Mouse (Mus musculus): ENCODE data around the gene Olfr148.

Olfr148 gene

GRCm38 (mm10) chr9:39610355-39610754, at the start of gene Olfr148:
TSS of gene Olfr148 (plus strand) at chr9:39610655.
- DNase-seq, result no peak

- no peak for DNase-seq
Measured at GRCm38 (mm10) chr9:39575469-39575868, 35.0 kb upstream of the Olfr148 start, which contains the start of gene Olfr959. TSS of gene Olfr959 (minus strand) at chr9:39575569.

DNA sequence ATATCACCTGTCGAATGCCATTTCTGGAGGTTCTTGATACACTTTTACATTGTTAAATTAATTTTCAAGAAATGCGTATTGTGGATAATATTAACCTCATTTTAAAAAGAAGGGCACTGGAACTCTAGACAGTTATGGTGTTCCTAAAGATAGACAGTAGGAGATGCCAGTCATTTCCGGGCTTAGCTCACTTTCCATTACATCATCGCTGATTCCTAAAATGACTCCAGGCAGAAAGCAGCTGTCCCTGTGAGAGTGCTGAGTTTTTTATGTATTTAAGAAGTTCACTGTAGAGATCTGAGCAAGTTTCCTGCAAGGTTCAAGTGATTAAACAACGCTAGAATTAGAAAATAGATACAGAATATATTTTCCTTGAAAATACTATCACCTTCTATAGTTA, 33.4 kb upstream of the Olfr148 start:
- DNase-seq, result no peak

- DNase-seq, result no peak
Measured at GRCm38 (mm10) chr9:39602536-39603332, 7.7 kb upstream of the Olfr148 start.

DNA sequence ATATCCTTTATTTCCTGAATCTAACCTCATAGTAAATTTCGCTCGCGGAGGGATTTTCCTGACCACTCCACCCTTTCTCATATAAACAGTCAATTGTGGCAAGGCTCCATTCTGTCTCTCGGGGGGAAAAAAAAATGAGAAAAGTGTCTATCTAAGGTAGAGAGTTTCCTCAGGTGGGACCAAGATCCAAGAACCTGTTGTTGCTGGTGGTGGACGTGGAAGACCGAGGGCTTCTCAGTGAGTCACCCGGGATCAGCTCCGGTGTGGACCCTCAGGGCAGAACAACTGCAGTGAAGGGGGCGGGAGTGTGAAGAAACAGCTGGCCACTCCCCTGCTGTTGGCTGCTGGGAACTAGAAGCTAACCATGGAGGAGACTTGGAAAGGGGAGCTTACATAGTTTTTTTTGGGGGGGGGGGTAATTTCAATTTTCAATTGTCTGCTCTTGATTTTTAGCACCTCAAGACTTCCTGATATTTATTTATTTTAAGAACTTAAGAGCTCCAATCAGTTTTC, 7.1 kb upstream of the Olfr148 start:
- no peak for DNase-seq

GRCm38 (mm10) chr9:39603999-39604453, 6.4 kb upstream of the Olfr148 start, which contains the start of gene AW551984:
TSS of gene AW551984 (minus strand) at chr9:39604403.
- DNase-seq, result no peak

DNA sequence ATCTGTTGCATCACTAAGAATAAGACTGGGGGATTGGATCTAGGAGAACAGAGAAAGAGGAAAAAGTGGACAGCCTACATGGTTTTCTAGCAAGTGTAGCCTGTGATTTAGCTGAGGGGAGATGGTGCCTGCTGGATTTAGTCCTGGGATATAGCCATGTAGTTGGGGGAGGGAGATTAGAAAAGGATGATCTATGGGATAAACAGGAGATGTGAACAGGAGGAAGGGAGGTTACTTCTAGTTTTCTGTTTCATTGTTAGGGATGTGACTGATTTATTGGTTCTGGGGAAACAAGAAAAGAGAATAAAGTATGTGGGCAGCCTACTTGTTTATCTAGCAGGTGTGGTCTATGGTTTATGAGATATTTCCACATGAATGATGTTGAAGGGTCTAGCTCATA, 2.0 kb upstream of the Olfr148 start:
- DNase-seq, result no peak

DNA sequence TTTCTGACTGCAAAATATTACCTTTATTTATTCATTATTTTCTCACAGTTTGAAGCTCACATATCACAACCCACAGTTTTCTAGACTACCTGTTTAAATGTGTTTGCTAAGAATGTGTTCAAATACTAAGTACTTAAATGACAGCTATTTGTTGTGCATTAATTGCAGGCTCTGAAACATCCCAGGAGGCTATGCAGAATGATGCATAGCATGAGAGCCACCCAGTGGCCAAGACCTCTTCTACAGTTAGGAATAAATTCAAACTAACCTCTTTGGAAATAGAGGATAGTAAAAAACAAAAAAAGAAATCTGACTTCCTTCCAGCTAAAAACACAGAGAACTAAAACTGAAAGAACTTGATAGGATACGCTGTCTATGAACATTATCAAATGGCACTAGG, 1.5 kb downstream of the Olfr148 start:
- DNase-seq, result no peak

- DNase-seq, result no peak
Measured at GRCm38 (mm10) chr9:39621073-39621472, 10.6 kb downstream of the Olfr148 start, which contains the start of gene Olfr960. TSS of gene Olfr960 (plus strand) at chr9:39621373.

DNA sequence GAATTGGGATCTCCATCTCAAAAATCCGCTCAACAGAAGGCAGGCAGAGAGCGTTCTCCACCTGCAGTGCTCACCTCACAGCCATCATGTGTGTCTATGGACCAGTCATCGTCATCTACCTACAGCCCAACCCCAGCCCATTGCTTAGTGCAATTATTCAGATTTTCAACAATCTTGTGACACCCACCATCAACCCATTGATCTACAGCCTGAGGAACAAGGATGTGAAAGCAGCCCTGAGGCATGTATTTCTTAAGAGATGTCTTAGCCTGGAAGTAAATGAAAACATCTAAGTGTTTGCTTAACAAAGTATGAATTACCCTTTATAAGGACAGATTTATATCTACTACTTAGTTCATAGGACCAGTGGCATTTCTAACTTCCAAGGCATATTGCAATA, 13.3 kb downstream of the Olfr148 start:
- DNase-seq, result no peak

DNA sequence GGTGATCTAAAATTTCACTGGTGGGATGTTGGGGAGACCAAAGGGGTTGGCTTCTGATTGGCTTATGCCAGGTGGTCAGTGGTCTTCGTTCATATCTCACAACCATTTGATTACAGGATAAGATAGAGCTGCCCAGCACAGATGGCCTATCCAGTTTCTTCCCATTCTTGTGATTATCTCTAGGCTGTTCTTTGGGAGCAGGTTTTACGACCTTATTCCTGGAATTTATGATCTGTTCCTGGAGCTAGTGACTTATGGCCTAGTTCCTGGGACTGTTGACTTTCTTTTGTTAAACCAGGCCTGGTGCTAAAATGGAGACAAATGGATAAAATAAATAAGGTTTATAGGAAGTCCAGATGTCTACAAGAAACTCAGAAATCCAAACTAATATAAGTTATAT, 14.3 kb downstream of the Olfr148 start:
- no peak for DNase-seq

- no peak for DNase-seq
Measured at GRCm38 (mm10) chr9:39629069-39629468, 18.6 kb downstream of the Olfr148 start.

GRCm38 (mm10) chr9:39633913-39634594, 23.6 kb downstream of the Olfr148 start:
- no peak for DNase-seq

GRCm38 (mm10) chr9:39644785-39645184, 34.3 kb downstream of the Olfr148 start, which contains the start of gene Olfr961:
TSS of gene Olfr961 (plus strand) at chr9:39645085.
- no peak for DNase-seq

- no peak for DNase-seq
Measured at GRCm38 (mm10) chr9:39647382-39647781, 36.9 kb downstream of the Olfr148 start.

GRCm38 (mm10) chr9:39654756-39655396, 44.4 kb downstream of the Olfr148 start:
- DNase-seq, result no peak
